Mouse (Mus musculus): ENCODE data around the gene Btrc. TPM values are rescaled to one million over a fixed set of nuclear protein-coding genes. Genes with fewer than 3 reads are reported as not detected.

Btrc gene
- total RNA-seq (2023) = 10 to 100 TPM; 13.8 to 18.3 TPM

DNA sequence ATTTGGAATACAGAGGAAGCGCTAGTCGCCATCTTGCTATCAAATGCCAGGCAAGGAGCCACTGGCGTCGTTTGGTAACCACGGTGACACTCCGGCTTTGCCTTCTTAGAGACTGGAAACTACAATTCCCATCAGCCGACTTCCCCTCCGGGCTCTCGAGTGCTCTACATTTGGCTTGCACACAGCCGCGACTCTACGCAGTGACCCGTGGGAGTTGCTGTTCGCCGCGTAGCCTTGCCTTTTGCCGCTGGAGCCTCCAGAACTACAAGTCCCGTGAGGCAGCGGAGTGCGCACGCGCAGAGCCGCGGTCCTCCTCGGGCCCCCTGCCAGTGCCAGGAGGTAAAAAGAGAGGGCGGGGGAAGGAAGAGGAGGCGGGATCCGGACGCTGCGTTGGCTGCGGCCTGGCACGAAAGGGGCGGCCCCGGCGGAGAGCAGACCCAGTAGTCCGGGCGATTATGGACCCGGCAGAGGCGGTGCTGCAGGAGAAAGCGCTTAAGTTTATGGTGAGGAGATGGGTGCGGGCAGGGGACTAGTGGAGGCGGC, at the start of gene Btrc:
Gene Btrc (plus strand): TSS at position 351 of the 543 bp plus-strand sequence.

DNA sequence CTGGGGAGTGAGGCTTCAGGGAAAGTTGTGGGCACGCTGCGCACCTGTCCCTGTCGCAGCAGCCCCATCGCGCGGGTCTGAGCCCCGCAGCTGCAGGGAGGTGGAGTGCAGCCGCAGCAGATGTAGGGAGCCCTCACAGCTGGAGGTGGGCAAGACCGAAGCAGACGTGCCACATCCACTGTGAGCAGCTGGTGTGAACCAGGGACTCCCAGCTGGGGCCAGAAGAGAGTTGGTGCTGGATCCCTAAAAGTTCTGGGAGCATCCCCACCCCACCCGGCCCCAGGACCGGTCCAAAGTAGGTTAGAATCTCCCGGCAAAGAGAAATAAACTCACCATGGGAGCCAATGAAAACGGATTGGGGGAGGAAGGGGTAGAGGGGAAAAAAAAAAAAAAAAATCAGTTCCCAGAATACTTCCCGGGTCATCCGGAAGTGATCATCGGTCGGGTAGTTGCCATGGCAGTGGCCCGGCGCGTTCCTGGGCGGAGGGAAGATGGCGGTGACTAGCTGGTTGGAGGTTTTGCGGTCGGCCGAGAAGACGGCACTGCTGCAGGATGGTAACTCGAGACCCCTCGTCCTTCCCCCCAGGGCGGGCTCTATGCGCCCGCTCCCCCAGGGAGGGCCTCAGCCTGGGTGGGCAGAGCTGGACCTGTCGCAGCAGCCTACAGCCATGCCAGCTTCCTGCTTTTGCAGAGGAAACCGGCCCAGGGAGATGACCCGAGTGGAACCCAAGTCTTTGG, 196.8 kb downstream of the Btrc start, which contains the start of the genes Poll and Gm17018:
Gene Poll (minus strand): TSS at position 379 of the 738 bp plus-strand sequence.
Gene Gm17018 (plus strand): TSS at position 463 of the 738 bp plus-strand sequence.

Other genes starting within 250 kb of the Btrc start
- gene Tlx1, start 213.1 kb upstream of the Btrc start, total RNA-seq (2023) = not detected
- gene Lbx1, start 127.9 kb upstream of the Btrc start, total RNA-seq (2023) = not detected
- 1 to 10 TPM; 6.1 to 7.5 TPM for gene Poll, start 196.8 kb downstream of the Btrc start, total RNA-seq (2023)
- 10 to 100 TPM in 1 of 2 experiments, 1 to 10 TPM in 1; 5.7 to 10.9 TPM for gene Gm17018, start 196.9 kb downstream of the Btrc start, total RNA-seq (2023)